Comparison of ENCODE assay signal across 12 mouse cellular contexts in genomic region chr11:59337955-59338735, GRCm38 (mm10). TPM values are rescaled to one million over a fixed set of nuclear protein-coding genes. Genes with fewer than 3 reads are reported as not detected.
DNase-seq lines count a peak whose midpoint lies in the region; ATAC-seq and TF ChIP-seq lines count a peak whose summit lies in the region.
"Had no signal": no experiment of that assay in that cellular context is flagged by ENCODE, and none has a peak within 500 bp of the region (broad histone marks: within the 10 kb centered on the region; RNA-seq: fewer than 3 reads in every experiment).

No protein-coding gene starts in this region.

- H3K4me2 ChIP-seq in hindbrain, embryonic 14.5 days (replicated peaks), result no peak overlapping the region
- H3K4me2 ChIP-seq: hindbrain, embryonic 15.5 days had no signal

- H3K9me3 ChIP-seq in hindbrain, embryonic 14.5 days (ENCODE audit: control insufficient read depth, low read length), result no peaks in the 10 kb centered on the region
- H3K9me3 ChIP-seq: hindbrain, embryonic 15.5 days had no signal

- H3K4me3 ChIP-seq in lung, adult 2 months (replicated peaks; ENCODE audit: extremely low read depth, low read depth, low read length), result no peak overlapping the region
- no peak overlapping the region for H3K4me3 ChIP-seq in hindbrain, embryonic 14.5 days (replicated peaks; ENCODE audit: low read length)
- H3K4me3 ChIP-seq: hindbrain, embryonic 15.5 days had no signal

- H3K27ac ChIP-seq in hindbrain, embryonic 14.5 days, result no peak overlapping the region
- H3K27ac ChIP-seq: hindbrain, embryonic 15.5 days had no signal

- no peak for ATAC-seq in hindbrain, embryonic 14.5 days (ENCODE audit: low FRiP score)

- H3K36me3 ChIP-seq in hindbrain, embryonic 14.5 days (replicated peaks; ENCODE audit: control insufficient read depth, insufficient read depth), result no peaks in the 10 kb centered on the region
- H3K36me3 ChIP-seq: hindbrain, embryonic 15.5 days had no signal

- H3K27me3 ChIP-seq in hindbrain, embryonic 14.5 days (ENCODE audit: control insufficient read depth, insufficient read depth, low read length), result no peaks in the 10 kb centered on the region
- H3K27me3 ChIP-seq: hindbrain, embryonic 15.5 days had no signal

- no peaks in the 10 kb centered on the region for H3K4me1 ChIP-seq in lung, adult 2 months (ENCODE audit: control insufficient read depth, insufficient read depth, low read length)
- 0 out of 2 replicates have a peak, but pooled peaks cover 3% of the 10 kb centered on the region for H3K4me1 ChIP-seq in hindbrain, embryonic 14.5 days (replicated peaks; ENCODE audit: control insufficient read depth, insufficient read depth, low read length)

- no peak for TF ChIP-seq CTCF in lung, adult 2 months (IDR thresholded peaks at IDR 0.05; ENCODE audit: insufficient read depth, low read length)

- no peak for TF ChIP-seq POLR2A in lung, adult 2 months (IDR thresholded peaks at IDR 0.05; ENCODE audit: borderline replicate concordance, extremely low read depth, low read depth, low read length)

- DNase-seq in gastrocnemius, adult 18-20 months (ENCODE audit: low spot score), result peak; percentile 23
- DNase-seq in gastrocnemius, postnatal 25 days, result no peak
- DNase-seq in lung, postnatal 10 days, result peak; percentile 51
- DNase-seq in lung, adult 2 months, result no peak
- peak; percentile 19 to 48 for DNase-seq in heart, adult 9 months (ENCODE audit: low spot score in 2 of 2)
- DNase-seq in kidney, postnatal 14 days, result peak; percentile 80
- no peak for DNase-seq in spleen, adult 12 weeks (ENCODE audit: low spot score)
- no peak for DNase-seq in hindbrain, embryonic 14.5 days (ENCODE audit: low spot score)

- H3K9ac ChIP-seq in hindbrain, embryonic 14.5 days, result no peak overlapping the region
- H3K9ac ChIP-seq: hindbrain, embryonic 15.5 days had no signal

- WGBS in lung, adult 2 months, result 63% methylated on average over 13 of the region's 13 CpGs
- WGBS in hindbrain, embryonic 14.5 days, result 71% methylated on average over 13 of the region's 13 CpGs

RNA-seq across cellular contexts. Expression of gene Wnt9a, which starts 31.4 kb away (rescaled TPM):
- 1 to 10 TPM; 7.9 to 9.9 TPM for total RNA-seq in gastrocnemius, adult 18-20 months (2021)
- 1 to 10 TPM; 8.2 to 8.5 TPM for total RNA-seq in gastrocnemius, postnatal 25 days (2021)
- polyA plus RNA-seq in lung, adult 2 months (2012; rRNA removed), result 6.9 and 7.8 TPM in 2 replicates
- polyA plus RNA-seq in hindbrain, embryonic 14.5 days (2014; fragmentation: Nextera tagmentation; extraction: Ambion mirVana), result 2.1 TPM in 2 replicates

RNA-seq across cellular contexts. Expression of gene Prss38, which starts 37.3 kb away (rescaled TPM):
- not detected for total RNA-seq in gastrocnemius, adult 18-20 months (2021)
- total RNA-seq in gastrocnemius, postnatal 25 days (2021), result not detected
- not detected in 2 replicates for polyA plus RNA-seq in lung, adult 2 months (2012; rRNA removed)
- not detected in 2 replicates for polyA plus RNA-seq in hindbrain, embryonic 14.5 days (2014; fragmentation: Nextera tagmentation; extraction: Ambion mirVana)
- total RNA-seq: left cerebral cortex, postnatal 14 days had no signal
- polyA plus RNA-seq: hindbrain, embryonic 15.5 days; neural tube, embryonic 11.5 days; small intestine, adult 2 months had no signal

RNA-seq across cellular contexts. Expression of gene Wnt3a, which starts 47.6 kb away (rescaled TPM):
- not detected for total RNA-seq in gastrocnemius, adult 18-20 months (2021)
- not detected for total RNA-seq in gastrocnemius, postnatal 25 days (2021)
- polyA plus RNA-seq in lung, adult 2 months (2012; rRNA removed), result 9.4 and 15.4 TPM in 2 replicates
- 0.40 and 0.43 TPM in 2 replicates for polyA plus RNA-seq in hindbrain, embryonic 14.5 days (2014; fragmentation: Nextera tagmentation; extraction: Ambion mirVana)
- total RNA-seq: left cerebral cortex, postnatal 14 days had no signal
- polyA plus RNA-seq: small intestine, adult 2 months had no signal

Comparison
In these comparisons a context has a peak if more than half of its experiments do, and no peak if none do; other contexts are left out.
1. DNase-seq: peak in gastrocnemius, adult 18-20 months (single experiment), lung, postnatal 10 days (single experiment), heart, adult 9 months (2 of 2) and kidney, postnatal 14 days (single experiment); none in gastrocnemius, postnatal 25 days (single experiment), lung, adult 2 months (single experiment), spleen, adult 12 weeks (single experiment) and hindbrain, embryonic 14.5 days (single experiment).